Mouse (Mus musculus) gonadal fat pad, adult 2 months (tissue): ENCODE measurements around the gene Olfr1037. TPM values are rescaled to one million over a fixed set of nuclear protein-coding genes. Genes with fewer than 3 reads are reported as not detected.
"Not testable (repeated sequence)": the region's sequence is repeated elsewhere in the genome, so short reads cannot be mapped to it uniquely, and the experiment has no call there.

Experiments used
- DNase-seq: peaks from one replicate; pipeline ENCODE4 v3.0.0-alpha.2; 2012; ENCODE audit warnings: low read depth
- polyA plus RNA-seq: library from polyadenylated mRNA; depleted of rRNA; stranded (reverse); fragments of >200 nt; gene quantifications from 2 replicates; pipeline ENCODE4 v1.2.3, GENCODE M21; 2012; rRNA removed

Gene Olfr1037
- polyA plus RNA-seq, result not detected in 2 replicates

GRCm38 (mm10) chr2:86087285-86087684 is at the start of gene Olfr1037:
Gene Olfr1037 (minus strand): TSS chr2:86087385.
- DNase-seq, result no peak

- DNase-seq, result no peak
These were observed 48.6 kb upstream of the Olfr1037 start, which contains the start of gene Olfr1039 for GRCm38 (mm10) chr2:86135828-86136227. Gene Olfr1039 (minus strand): TSS chr2:86135928.

- not testable (repeated sequence) for DNase-seq
These were observed 6.7 kb downstream of the Olfr1037 start for GRCm38 (mm10) chr2:86080478-86080877.

DNA sequence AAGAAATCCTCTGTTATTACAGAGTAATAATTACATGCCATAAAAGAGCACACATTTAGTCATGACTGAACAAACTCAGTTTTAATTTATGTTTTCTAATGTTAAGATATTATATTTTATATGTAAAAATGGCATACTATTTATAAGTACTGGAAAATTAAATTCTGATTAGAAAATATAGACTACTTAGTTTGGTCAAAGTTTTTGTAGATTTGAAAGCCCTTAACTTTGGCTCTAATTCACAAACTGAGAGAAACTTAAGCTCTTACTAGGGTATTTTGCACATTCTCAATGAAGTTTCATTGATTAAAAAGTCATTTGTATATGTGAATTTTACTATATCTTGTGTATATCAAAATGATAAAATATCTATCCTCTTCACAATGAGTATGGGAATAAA is 13.5 kb downstream of the Olfr1037 start, which contains the start of gene Olfr1036:
Gene Olfr1036, plus strand, starts transcription at position 301 of the 400 bp plus-strand sequence.
- not testable (repeated sequence) for DNase-seq

DNA sequence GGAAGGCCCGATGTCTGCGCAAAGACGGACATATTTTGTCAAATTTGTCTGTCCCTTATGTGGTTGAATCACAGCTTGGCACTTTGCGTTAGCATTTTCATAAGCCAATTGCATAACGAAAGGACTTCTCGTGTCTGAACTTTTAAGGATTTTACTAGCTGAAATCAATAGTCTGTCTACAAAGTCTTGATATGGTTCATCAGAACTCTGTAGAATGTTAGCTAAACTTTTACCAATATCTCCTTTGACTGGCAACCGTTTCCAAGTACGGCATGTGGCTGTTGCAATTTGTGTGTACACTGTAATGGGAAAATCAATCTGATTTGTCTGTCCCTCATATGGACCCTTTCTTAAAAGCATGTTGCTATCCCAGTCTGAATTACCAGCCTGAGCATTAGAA is 17.0 kb downstream of the Olfr1037 start:
- no peak for DNase-seq

GRCm38 (mm10) chr2:86063766-86064165 is 23.4 kb downstream of the Olfr1037 start:
- not testable (repeated sequence) for DNase-seq

- DNase-seq, result not testable (repeated sequence)
These were observed 36.4 kb downstream of the Olfr1037 start for GRCm38 (mm10) chr2:86050777-86051176.

DNA sequence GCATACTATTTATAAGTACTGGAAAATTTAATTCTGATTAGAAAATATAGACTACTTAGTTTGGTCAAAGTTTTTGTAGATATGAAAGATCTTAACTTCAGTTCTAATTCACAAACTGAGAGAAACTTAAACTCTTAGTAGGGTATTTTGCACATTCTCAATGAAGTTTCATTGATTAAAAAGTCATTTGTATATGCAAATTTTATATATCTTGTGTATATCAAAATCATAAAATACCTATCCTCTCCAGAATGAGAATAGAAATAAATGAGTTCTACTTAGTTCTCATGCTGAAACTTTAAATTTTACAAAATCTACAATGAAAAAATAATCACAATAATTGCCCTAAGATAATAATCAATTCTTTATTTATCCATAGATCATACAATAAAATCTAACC is 41.6 kb downstream of the Olfr1037 start, which contains the start of gene Olfr1034:
Gene Olfr1034, plus strand, starts transcription at position 301 of the 400 bp plus-strand sequence.
- no peak for DNase-seq

Other genes with a start within 250 kb of the Olfr1037 start
- not detected in 2 replicates for gene Olfr1019, start 241.9 kb downstream of the Olfr1037 start, polyA plus RNA-seq
- gene Olfr1020, start 240.4 kb downstream of the Olfr1037 start, polyA plus RNA-seq, result not detected in 2 replicates
- not detected in 2 replicates for gene Olfr1022, start 218.8 kb downstream of the Olfr1037 start, polyA plus RNA-seq
- gene Olfr1023, start 201.7 kb downstream of the Olfr1037 start, polyA plus RNA-seq, result not detected in 2 replicates
- not detected in 2 replicates for gene Olfr1024, start 182.3 kb downstream of the Olfr1037 start, polyA plus RNA-seq
- gene Olfr1025-ps1, start 172.2 kb downstream of the Olfr1037 start, polyA plus RNA-seq, result not detected in 2 replicates
- gene Olfr1026, start 165.8 kb downstream of the Olfr1037 start, polyA plus RNA-seq, result not detected in 2 replicates
- gene Olfr1028, start 136.9 kb downstream of the Olfr1037 start, polyA plus RNA-seq, result not detected in 2 replicates
- not detected in 2 replicates for gene Olfr1029, start 113.5 kb downstream of the Olfr1037 start, polyA plus RNA-seq
- gene Olfr1030, start 108.1 kb downstream of the Olfr1037 start, polyA plus RNA-seq, result not detected in 2 replicates
- gene Olfr1031, start 97.1 kb downstream of the Olfr1037 start, polyA plus RNA-seq, result not detected in 2 replicates
- gene Olfr1032, start 81.8 kb downstream of the Olfr1037 start, polyA plus RNA-seq, result not detected in 2 replicates
- 0.61 and 1.0 TPM in 2 replicates for gene Olfr1033, start 66.8 kb downstream of the Olfr1037 start, polyA plus RNA-seq
- gene Olfr1034, start 41.5 kb downstream of the Olfr1037 start, polyA plus RNA-seq, result 0.13 and 0.14 TPM in 2 replicates
- not detected in 2 replicates for gene Olfr1036, start 13.4 kb downstream of the Olfr1037 start, polyA plus RNA-seq
- gene Olfr1039, start 48.5 kb upstream of the Olfr1037 start, polyA plus RNA-seq, result 0.03 TPM in 1 of 2 replicates, not detected in the other
- gene Olfr1040, start 59.3 kb upstream of the Olfr1037 start, polyA plus RNA-seq, result not detected in 2 replicates
- not detected in 2 replicates for gene Olfr1042, start 74.5 kb upstream of the Olfr1037 start, polyA plus RNA-seq
- gene Olfr1043, start 80.1 kb upstream of the Olfr1037 start, polyA plus RNA-seq, result not detected in 2 replicates
- not detected in 2 replicates for gene Olfr1044, start 90.4 kb upstream of the Olfr1037 start, polyA plus RNA-seq
- not detected in 2 replicates for gene Olfr52, start 98.3 kb upstream of the Olfr1037 start, polyA plus RNA-seq
- gene Olfr1045, start 115.6 kb upstream of the Olfr1037 start, polyA plus RNA-seq, result not detected in 2 replicates
- not detected in 2 replicates for gene Olfr1046, start 131.9 kb upstream of the Olfr1037 start, polyA plus RNA-seq
- not detected in 2 replicates for gene Olfr1047, start 144.0 kb upstream of the Olfr1037 start, polyA plus RNA-seq
- gene Olfr1048, start 152.9 kb upstream of the Olfr1037 start, polyA plus RNA-seq, result not detected in 2 replicates
- not detected in 2 replicates for gene Olfr1049, start 170.9 kb upstream of the Olfr1037 start, polyA plus RNA-seq
- gene Olfr1051, start 191.7 kb upstream of the Olfr1037 start, polyA plus RNA-seq, result not detected in 2 replicates
- gene Olfr1052, start 205.1 kb upstream of the Olfr1037 start, polyA plus RNA-seq, result not detected in 2 replicates
- gene Olfr1053, start 227.9 kb upstream of the Olfr1037 start, polyA plus RNA-seq, result not detected in 2 replicates
- gene Olfr1054, start 248.0 kb upstream of the Olfr1037 start, polyA plus RNA-seq, result not detected in 2 replicates